Mouse (Mus musculus): Measurements from ENCODE around the gene Tac4.

Gene Tac4

GRCm38 (mm10) chr11:95261178-95261751, at the start of gene Tac4:
Tac4 (plus strand) TSS chr11:95261529.
- DNase-seq (ENCODE audit: low read depth, low spot score) = no peak

DNA sequence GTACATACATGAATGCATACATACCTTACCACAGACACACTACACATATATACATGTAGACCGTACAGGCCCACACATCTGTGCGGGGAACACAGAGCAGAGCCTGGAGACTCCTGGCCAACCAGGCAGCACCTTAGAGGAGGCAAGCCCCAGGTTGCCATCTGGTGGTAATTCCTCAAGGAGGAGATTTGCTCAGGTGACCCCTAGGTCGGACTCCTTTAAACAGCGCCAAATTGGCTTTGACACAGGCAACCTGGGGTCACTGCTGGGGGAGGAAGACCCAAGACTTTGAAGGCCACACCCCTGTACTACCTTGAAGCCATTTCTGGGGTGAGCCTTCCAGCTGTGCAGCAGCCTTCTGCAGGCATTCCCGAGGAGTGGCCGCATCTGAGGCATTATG, 47.7 kb upstream of the Tac4 start:
- DNase-seq (ENCODE audit: low read depth, low spot score) = peak; percentile 66

DNA sequence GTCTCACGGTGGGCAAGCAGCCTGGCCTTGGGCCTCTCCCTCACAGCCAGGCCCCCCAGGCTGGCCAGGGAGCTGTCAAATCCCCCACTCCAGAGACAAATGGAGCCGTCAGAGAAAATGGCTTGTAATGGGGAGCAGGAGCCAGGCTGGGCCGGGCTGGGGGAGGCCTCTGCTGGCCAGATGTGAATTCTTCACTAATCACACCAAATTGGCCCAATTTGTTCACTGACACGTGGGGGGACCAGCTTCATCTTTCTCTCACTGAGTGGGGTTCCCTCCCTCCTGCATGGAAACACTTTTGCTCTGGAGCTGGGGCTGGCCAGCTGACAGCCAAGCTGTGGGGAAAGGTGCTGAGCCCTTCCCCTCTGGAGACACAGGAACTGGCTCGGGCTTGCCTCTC, 47.0 kb upstream of the Tac4 start:
- no peak for DNase-seq (ENCODE audit: low read depth, low spot score)

GRCm38 (mm10) chr11:95216193-95216592, 45.1 kb upstream of the Tac4 start:
- DNase-seq (ENCODE audit: low read depth, low spot score) = peak; percentile 54

- DNase-seq (ENCODE audit: low read depth, low spot score) = no peak
Measured at GRCm38 (mm10) chr11:95219111-95219510, 42.2 kb upstream of the Tac4 start.

- DNase-seq (ENCODE audit: low read depth, low spot score) = peak; percentile 81
Measured at GRCm38 (mm10) chr11:95223473-95223872, 37.9 kb upstream of the Tac4 start.

DNA sequence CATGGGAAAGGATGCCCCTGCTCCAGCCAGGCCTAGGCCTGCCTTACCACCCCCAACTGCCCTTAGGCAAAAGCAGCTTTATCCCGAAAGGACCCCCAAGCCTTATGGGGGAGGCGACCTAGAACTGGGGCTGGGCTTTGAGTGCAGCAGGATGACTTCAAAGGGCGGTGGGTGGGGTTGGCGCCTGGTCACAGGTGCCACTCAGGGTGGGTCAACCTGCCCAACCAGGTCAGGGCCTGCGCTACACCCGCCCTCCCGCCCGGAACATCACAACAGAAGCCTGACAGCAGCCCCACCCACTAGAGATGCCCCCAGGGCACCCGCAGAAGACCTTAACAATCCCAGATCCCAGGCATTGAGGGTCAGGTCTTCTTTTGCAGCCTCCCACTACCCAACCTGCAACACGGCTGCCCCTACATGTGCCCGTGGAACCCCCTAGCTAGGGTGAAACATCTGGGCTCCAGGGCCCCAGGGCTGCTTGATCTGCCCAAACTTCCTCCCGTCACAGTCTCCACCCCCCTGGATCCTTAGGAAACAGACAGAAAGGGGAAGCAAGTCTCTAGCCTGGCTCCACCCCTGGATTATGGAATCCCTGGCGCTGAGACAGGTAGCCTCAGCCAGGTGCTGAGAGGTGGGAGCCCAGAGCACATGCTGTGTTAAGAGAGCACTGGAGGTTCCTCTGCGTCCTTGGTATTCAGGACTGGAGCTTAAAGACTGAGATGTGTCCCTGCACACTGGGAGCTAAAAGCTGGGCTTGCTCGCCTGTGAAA, 37.0 kb upstream of the Tac4 start:
- peak; percentile 22 for DNase-seq (ENCODE audit: low read depth, low spot score)

GRCm38 (mm10) chr11:95225448-95225847, 35.9 kb upstream of the Tac4 start:
- no peak for DNase-seq (ENCODE audit: low read depth, low spot score)

DNA sequence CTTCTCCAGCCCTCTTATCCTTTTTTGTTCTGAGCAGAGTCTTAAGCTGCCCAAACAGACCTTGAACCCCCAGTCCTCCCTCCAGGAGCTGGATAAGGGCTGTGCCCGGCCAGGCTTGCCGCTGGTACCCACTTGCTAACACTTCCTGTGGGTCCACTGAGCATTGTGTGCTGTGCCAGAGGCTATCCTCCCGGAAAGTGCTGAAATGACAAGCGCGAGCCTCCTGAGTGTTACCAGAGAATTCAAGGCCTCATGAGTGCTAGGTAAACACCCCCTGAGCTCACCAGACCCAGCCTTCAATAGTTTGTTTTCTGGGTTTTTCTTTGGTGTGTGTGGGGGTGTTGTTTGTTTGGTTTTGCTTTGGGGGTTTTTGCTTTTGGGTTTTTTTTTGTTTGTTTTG, 33.9 kb upstream of the Tac4 start:
- no peak for DNase-seq (ENCODE audit: low read depth, low spot score)

- peak; percentile 75 for DNase-seq (ENCODE audit: low read depth, low spot score)
Measured at GRCm38 (mm10) chr11:95231688-95232328, 29.5 kb upstream of the Tac4 start.

DNA sequence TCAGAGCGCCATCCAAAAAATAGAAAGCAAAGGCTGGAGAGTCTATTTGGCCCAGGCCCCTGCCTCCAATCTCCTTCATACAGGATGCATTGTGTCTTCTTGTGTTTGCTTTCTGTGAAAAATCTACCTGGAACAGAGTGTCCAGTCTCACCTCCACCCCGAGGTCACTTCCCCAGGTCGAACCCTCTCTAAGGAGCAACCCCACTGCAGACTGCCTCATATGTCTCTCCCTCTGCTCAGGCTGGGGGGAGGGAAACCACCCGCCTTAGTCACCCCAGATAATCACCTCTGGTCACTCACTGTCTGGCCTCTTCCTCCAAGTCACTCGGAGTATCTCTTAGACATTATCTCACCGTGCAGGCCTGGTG, 29.0 kb upstream of the Tac4 start:
- DNase-seq (ENCODE audit: low read depth, low spot score) = no peak

- DNase-seq (ENCODE audit: low read depth, low spot score) = peak; percentile 35
Measured at GRCm38 (mm10) chr11:95238477-95238876, 22.9 kb upstream of the Tac4 start.

DNA sequence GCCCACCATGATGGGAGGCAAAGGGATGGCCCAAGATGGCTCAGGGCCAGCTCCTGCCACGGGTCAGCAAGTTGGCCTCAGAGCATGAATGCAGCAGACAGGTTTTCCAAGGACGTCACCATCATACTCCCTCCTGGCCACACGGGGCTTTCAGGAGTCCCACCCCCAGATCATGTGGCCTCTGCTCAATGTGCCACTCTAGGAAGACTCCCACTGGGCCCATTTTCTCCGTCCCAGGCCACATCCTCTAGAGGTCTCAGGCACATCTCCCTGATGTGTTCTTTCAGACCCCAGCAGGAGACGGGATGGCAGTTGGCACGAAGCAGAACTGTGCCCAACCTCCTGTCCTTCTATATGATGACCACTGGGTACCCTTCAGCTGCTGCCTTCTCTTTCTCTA, 18.7 kb upstream of the Tac4 start:
- DNase-seq (ENCODE audit: low read depth, low spot score) = no peak

DNA sequence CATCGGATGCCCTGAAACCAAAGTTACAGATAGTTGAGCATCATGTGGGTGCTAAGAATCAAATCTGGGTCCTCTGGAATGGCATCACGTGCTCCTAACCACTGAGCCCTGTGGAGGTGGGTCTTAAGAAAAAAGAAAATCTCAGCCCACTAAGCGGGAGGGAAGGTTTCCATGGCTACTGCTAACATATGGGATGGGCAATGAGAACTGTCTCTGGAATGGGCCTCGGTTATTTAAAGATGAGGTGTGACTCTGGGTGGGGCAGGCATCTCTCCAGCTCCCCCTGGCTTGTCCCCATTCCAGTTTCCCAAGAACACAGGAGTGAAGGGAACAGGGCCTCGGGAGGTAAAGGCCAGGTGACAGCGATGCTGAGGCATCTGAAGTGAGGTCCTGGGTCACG, 15.9 kb upstream of the Tac4 start:
- DNase-seq (ENCODE audit: low read depth, low spot score) = no peak

GRCm38 (mm10) chr11:95247065-95247464, 14.3 kb upstream of the Tac4 start:
- DNase-seq (ENCODE audit: low read depth, low spot score) = no peak

- DNase-seq (ENCODE audit: low read depth, low spot score) = no peak
Measured at GRCm38 (mm10) chr11:95250110-95250509, 11.2 kb upstream of the Tac4 start.

DNA sequence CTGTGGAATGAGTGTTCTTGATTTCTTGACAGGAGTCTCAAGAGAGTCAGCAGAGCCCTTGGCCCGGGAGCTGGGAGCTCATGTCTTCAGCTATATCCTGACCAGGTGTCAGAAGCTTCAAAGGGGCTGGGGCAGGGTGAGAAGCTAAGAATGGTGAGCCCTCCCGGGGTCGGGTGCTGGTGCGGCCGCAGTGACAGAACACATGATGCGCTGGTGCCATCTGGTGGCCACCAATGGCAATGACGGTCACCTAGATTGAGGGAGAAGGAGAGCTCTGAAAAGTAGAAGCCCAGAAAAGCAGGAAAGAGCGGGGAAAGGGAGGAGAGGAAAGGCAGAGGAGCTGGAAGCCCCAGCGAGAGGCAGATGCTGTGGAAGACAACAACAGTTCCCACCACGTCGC, 10.0 kb upstream of the Tac4 start:
- peak; percentile 71 for DNase-seq (ENCODE audit: low read depth, low spot score)

DNA sequence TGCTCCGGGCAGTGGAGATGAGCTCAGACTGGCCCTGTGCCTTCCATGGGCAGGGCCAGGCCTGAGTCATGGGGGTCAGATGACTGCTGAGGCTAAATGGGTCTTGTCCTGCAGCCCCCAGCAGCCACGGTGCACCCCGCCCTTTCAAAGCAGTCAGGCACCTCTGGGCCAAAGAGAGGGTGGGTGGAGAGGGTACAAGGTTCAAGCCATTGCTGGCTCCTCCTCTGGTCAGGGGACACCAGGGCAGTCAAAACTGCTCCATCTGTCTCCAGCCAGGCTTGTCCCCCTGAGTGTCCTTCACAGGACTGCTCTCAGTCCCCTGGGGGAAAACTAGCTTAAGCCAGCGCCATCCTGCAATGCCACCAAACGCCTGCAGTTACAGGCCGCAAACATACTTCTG, 9.2 kb upstream of the Tac4 start:
- DNase-seq (ENCODE audit: low read depth, low spot score) = no peak

GRCm38 (mm10) chr11:95254165-95254564, 7.2 kb upstream of the Tac4 start:
- DNase-seq (ENCODE audit: low read depth, low spot score) = no peak

DNA sequence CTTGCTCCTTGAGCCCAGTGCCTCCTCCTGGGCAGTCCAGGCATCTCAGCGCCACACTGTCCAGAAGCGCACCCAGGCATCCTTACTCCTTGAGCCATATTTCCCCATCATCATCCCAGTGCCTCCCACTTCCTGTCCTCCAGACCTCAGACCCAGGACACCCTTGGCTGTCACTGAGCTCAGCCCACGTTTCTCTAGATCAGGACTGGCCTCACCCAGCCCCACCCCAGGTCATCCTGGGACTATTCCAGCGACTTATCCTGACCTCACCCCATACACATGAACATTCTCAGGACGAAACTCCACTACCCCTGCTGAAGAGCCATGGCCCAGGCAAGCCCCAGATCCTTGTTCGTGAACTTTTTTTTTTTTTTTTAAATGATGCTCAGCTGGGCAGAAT, 5.6 kb upstream of the Tac4 start:
- no peak for DNase-seq (ENCODE audit: low read depth, low spot score)

DNA sequence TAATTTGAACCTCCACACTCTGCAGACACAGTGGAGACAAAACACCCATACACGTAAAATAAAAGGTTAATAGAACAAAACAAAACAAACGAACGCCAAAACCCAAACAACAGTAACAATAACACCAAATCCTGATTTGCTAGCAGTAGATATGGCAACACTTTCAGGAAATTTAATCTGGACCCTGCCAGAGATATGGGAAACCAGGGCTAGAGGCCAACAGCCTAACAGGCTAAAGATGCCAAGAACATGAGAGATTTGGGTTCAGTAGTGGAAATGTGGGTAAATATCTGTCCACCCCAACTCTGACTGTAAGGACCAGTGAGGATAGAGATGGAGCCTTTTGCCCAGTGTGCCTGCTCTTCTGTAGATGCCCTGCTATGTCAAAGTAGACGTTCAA, 3.4 kb upstream of the Tac4 start:
- DNase-seq (ENCODE audit: low read depth, low spot score) = no peak

- DNase-seq (ENCODE audit: low read depth, low spot score) = peak; percentile 81
Measured at GRCm38 (mm10) chr11:95258490-95258889, 2.8 kb upstream of the Tac4 start.
